Mouse (Mus musculus): ENCODE results near the gene Znhit2. TPM values are rescaled to one million over a fixed set of nuclear protein-coding genes. Genes with fewer than 3 reads are reported as not detected.

Gene Znhit2
- polyA plus RNA-seq, 1 experiment from 2014 or later, result 40.3 TPM

DNA sequence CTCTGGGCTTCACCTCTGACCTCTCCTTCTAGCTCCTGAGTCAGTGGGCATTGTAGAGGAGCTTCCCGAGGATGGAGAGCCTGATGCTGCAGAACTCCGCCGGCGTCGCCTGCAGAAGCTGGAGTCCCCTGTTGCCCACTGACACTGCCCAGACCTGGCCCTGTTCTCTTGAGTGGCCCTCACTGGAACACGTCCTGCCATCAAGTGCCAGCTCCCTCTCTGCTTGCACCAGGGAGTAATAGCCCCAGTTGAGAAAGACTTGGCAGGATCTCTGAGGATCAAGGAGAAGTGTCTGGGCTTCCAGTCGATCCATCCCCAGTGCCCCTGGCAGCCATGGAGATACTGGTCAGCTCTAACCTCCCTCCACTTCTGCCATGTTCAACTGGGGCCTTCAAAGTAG lies 8.5 kb upstream of the Znhit2 start:
- no peak overlapping the region for H3K4me3 ChIP-seq (ENCODE audit: low read depth, low read length)
- H3K36me3 ChIP-seq (ENCODE audit: control insufficient read depth, insufficient read depth, low read length), result peaks cover 32% of the 10 kb centered on the region
- H3K9me3 ChIP-seq (ENCODE audit: control insufficient read depth, low read length), result no peaks in the 10 kb centered on the region
- no peak overlapping the region for H3K9ac ChIP-seq (ENCODE audit: low read length)
- H3K4me2 ChIP-seq (ENCODE audit: low read depth, severe bottlenecking), result no peak overlapping the region
- H3K27ac ChIP-seq (replicated peaks; ENCODE audit: low read depth, low read length), result no peak overlapping the region
- WGBS, result 91% methylated on average over 7 of the region's 7 CpGs
- H3K4me1 ChIP-seq (ENCODE audit: control insufficient read depth, insufficient read depth, low read length), result peaks cover 9% of the 10 kb centered on the region
- DNase-seq (ENCODE audit: low spot score) (no peak), ATAC-seq (ENCODE audit: insufficient number of reproducible peaks, low FRiP score, low TSS enrichment, low read depth) (no peak)
- no peaks in the 10 kb centered on the region for H3K27me3 ChIP-seq (ENCODE audit: control insufficient read depth, insufficient read depth, low read length)

DNA sequence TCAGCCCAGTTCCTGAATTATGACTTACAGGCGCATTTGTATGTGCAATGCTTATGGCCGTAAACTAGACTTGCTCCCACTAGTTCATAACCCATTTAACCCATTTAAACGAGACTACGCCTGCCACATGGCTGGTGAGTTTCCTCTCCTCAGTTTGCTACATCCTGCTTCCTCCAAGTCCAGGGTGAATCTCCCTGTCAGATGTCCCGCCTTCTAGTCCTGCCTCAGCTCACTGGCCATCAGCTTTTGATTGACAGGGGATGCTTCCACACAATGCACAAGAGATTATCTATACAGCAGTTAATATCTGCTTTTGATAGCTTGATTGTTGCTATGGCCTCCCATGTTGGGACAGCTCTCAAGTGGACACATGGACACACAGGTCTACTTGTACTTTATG lies 6.7 kb upstream of the Znhit2 start:
- Histone ChIP-seq H3K9me3 (ENCODE audit: control insufficient read depth, low read length) (no peaks in the 10 kb centered on the region), H3K4me1 (ENCODE audit: control insufficient read depth, insufficient read depth, low read length) (peaks cover 5% of the 10 kb centered on the region; the same call in 1 of the 2 replicates), H3K36me3 (ENCODE audit: control insufficient read depth, insufficient read depth, low read length) (peaks cover 30% of the 10 kb centered on the region), H3K9ac (ENCODE audit: low read length) (no peak overlapping the region), H3K27ac (replicated peaks; ENCODE audit: low read depth, low read length) (no peak overlapping the region), H3K27me3 (ENCODE audit: control insufficient read depth, insufficient read depth, low read length) (no peaks in the 10 kb centered on the region), H3K4me3 (ENCODE audit: low read depth, low read length) (no peak overlapping the region), H3K4me2 (ENCODE audit: low read depth, severe bottlenecking) (no peak overlapping the region)
- DNase-seq (ENCODE audit: low spot score) (no peak), ATAC-seq (ENCODE audit: insufficient number of reproducible peaks, low FRiP score, low TSS enrichment, low read depth) (no peak)
- 94% methylated on average over 5 of the region's 5 CpGs for WGBS

DNA sequence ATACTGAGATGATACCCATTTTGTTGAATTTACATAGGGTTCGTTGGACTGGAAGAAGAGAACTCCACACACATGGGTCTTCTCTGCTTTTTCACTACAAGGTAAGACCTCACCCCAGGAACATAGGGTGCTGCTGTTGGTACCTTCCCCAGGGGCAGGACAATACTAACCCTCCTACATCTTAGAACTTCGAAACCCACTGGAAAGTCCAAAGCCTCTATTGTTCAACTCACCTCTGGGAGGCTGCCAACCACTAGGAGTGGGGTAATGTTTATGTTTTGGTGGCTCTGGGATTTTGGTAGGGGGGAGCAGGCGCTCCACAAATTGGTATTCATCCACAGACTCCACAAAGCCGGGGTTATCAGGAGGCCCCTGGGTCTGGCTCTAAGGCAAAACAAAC lies 4.3 kb upstream of the Znhit2 start:
- no peak for DNase-seq (ENCODE audit: low spot score)
- no peaks in the 10 kb centered on the region for H3K27me3 ChIP-seq (ENCODE audit: control insufficient read depth, insufficient read depth, low read length)
- peak overlapping the region; percentile 83 for H3K4me3 ChIP-seq (ENCODE audit: low read depth, low read length)
- peaks cover 11% of the 10 kb centered on the region; the same call in 1 of the 2 replicates for H3K36me3 ChIP-seq (ENCODE audit: control insufficient read depth, insufficient read depth, low read length)
- 69% methylated on average over 4 of the region's 4 CpGs for WGBS
- peak overlapping the region; percentile 70 for H3K9ac ChIP-seq (ENCODE audit: low read length)
- H3K27ac ChIP-seq (replicated peaks; ENCODE audit: low read depth, low read length), result no peak overlapping the region
- no peak for ATAC-seq (ENCODE audit: insufficient number of reproducible peaks, low FRiP score, low TSS enrichment, low read depth)
- no peaks in the 10 kb centered on the region for H3K9me3 ChIP-seq (ENCODE audit: control insufficient read depth, low read length)
- peaks cover 5% of the 10 kb centered on the region; the same call in 1 of the 2 replicates for H3K4me1 ChIP-seq (ENCODE audit: control insufficient read depth, insufficient read depth, low read length)
- H3K4me2 ChIP-seq (ENCODE audit: low read depth, severe bottlenecking), result peak overlapping the region; percentile 80

DNA sequence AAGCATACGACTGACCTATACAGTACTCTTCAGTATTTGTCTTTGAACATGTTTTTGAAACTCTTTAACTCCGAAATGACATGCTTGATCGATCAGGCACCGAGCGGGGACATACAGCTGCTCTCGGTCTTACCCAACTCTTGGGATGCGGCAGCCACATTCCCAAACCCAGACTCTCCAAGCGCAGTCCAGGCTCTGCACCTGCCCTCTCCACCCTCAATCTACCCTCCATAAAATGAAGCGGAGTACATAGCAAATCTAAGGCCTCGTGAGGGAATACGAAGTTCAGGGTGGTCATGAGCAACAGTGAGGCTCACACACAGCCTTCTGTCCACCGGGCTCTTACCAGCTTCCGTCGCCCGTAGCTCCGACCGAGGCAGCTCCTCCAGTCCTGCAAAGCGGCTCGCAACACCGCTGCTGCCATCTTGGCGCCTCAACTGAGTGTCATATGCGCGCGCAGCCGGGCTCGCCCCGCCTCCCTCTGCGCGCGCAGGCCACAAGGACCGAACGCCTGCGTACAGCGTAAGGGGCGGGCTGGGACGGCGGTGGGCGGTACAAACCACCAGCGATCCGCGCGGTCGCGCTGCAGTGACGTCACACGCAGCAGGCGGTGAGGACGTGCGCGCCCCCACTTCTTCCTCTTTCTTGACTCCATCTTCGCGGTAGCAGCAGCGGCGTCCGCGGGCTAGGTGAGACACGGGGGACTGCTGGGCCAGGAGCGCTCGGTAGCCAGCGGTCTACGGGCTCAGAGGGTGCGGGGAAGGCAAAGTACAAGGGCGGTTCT lies 3.5 kb upstream of the Znhit2 start, which contains the start of the genes Mrpl49 and Fau:
Gene Mrpl49, minus strand, starts transcription at position 473 of the 784 bp plus-strand sequence.
Gene Fau, plus strand, starts transcription at position 532 of the 784 bp plus-strand sequence.
- Histone ChIP-seq H3K9me3 (ENCODE audit: control insufficient read depth, low read length) (no peaks in the 10 kb centered on the region), H3K36me3 (ENCODE audit: control insufficient read depth, insufficient read depth, low read length) (peaks cover 11% of the 10 kb centered on the region; the same call in 1 of the 2 replicates), H3K9ac (ENCODE audit: low read length) (peak within 1 kb of the TSS; percentile 85), H3K27me3 (ENCODE audit: control insufficient read depth, insufficient read depth, low read length) (no peaks in the 10 kb centered on the region), H3K27ac (replicated peaks; ENCODE audit: low read depth, low read length) (peak within 1 kb of the TSS; percentile 45; the same call in 1 of the 2 replicates), H3K4me2 (ENCODE audit: low read depth, severe bottlenecking) (peak within 1 kb of the TSS; percentile 80), H3K4me1 (ENCODE audit: control insufficient read depth, insufficient read depth, low read length) (peaks cover 13% of the 10 kb centered on the region), H3K4me3 (ENCODE audit: low read depth, low read length) (peak within 1 kb of the TSS; percentile 83)
- DNase-seq (ENCODE audit: low spot score) (peak; percentile 99), ATAC-seq (ENCODE audit: insufficient number of reproducible peaks, low FRiP score, low TSS enrichment, low read depth) (peak; percentile 83)
- under 1% methylated on average over 63 of the region's 63 CpGs for WGBS

DNA sequence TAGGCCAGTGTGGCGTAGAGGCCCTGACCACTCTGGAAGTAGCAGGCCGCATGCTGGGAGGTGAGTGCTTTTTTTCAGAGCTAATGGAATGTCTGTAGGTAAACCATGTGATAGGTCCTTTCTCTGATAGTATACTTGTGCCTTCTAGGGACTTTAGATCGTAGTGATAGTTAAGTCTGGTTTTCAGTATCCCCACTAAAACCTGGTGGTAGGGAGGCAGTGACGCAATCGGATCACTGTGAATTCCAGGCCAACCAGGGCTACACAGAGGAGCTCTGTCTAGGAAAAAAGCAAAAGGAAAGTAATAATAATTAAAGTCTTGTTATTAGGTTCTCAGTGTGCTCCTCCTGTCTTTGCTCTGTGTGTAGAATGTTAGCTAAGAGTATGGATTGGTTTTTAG lies 2.5 kb upstream of the Znhit2 start:
- Histone ChIP-seq H3K4me2 (ENCODE audit: low read depth, severe bottlenecking) (peak overlapping the region; percentile 78), H3K4me1 (ENCODE audit: control insufficient read depth, insufficient read depth, low read length) (peaks cover 16% of the 10 kb centered on the region), H3K27me3 (ENCODE audit: control insufficient read depth, insufficient read depth, low read length) (no peaks in the 10 kb centered on the region), H3K4me3 (ENCODE audit: low read depth, low read length) (peak overlapping the region; percentile 83), H3K9me3 (ENCODE audit: control insufficient read depth, low read length) (no peaks in the 10 kb centered on the region), H3K9ac (ENCODE audit: low read length) (peak overlapping the region; percentile 85), H3K36me3 (ENCODE audit: control insufficient read depth, insufficient read depth, low read length) (peaks cover 5% of the 10 kb centered on the region; the same call in 1 of the 2 replicates), H3K27ac (replicated peaks; ENCODE audit: low read depth, low read length) (no peak overlapping the region)
- DNase-seq (ENCODE audit: low spot score) (no peak), ATAC-seq (ENCODE audit: insufficient number of reproducible peaks, low FRiP score, low TSS enrichment, low read depth) (no peak)
- 31% methylated on average over 5 of the region's 5 CpGs for WGBS

DNA sequence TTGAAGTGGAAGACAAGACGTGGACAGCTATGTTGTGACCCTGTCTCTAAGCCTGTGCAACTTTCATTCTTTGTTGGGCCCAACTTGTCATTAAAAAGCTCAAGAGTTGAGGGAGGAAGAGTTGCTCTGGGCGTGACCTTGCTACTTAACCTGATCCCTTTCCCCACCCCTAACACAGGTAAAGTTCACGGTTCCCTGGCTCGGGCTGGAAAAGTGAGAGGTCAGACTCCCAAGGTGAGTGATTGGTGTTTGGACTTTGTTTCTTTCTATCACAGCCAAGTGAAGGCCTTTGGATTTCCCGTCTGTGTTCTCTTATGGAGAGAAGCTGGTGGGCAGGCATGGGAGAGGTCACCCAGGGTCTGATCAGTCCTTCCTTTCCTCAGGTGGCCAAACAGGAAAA lies 2.0 kb upstream of the Znhit2 start:
- H3K4me3 ChIP-seq (ENCODE audit: low read depth, low read length), result peak overlapping the region; percentile 83
- 90% methylated on average over 5 of the region's 5 CpGs for WGBS
- no peaks in the 10 kb centered on the region for H3K9me3 ChIP-seq (ENCODE audit: control insufficient read depth, low read length)
- no peak overlapping the region for H3K9ac ChIP-seq (ENCODE audit: low read length)
- H3K4me1 ChIP-seq (ENCODE audit: control insufficient read depth, insufficient read depth, low read length), result peaks cover 16% of the 10 kb centered on the region
- H3K36me3 ChIP-seq (ENCODE audit: control insufficient read depth, insufficient read depth, low read length), result peaks cover 5% of the 10 kb centered on the region; the same call in 1 of the 2 replicates
- no peak overlapping the region for H3K27ac ChIP-seq (replicated peaks; ENCODE audit: low read depth, low read length)
- H3K27me3 ChIP-seq (ENCODE audit: control insufficient read depth, insufficient read depth, low read length), result no peaks in the 10 kb centered on the region
- DNase-seq (ENCODE audit: low spot score) (no peak), ATAC-seq (ENCODE audit: insufficient number of reproducible peaks, low FRiP score, low TSS enrichment, low read depth) (no peak)
- H3K4me2 ChIP-seq (ENCODE audit: low read depth, severe bottlenecking), result peak overlapping the region; percentile 78

DNA sequence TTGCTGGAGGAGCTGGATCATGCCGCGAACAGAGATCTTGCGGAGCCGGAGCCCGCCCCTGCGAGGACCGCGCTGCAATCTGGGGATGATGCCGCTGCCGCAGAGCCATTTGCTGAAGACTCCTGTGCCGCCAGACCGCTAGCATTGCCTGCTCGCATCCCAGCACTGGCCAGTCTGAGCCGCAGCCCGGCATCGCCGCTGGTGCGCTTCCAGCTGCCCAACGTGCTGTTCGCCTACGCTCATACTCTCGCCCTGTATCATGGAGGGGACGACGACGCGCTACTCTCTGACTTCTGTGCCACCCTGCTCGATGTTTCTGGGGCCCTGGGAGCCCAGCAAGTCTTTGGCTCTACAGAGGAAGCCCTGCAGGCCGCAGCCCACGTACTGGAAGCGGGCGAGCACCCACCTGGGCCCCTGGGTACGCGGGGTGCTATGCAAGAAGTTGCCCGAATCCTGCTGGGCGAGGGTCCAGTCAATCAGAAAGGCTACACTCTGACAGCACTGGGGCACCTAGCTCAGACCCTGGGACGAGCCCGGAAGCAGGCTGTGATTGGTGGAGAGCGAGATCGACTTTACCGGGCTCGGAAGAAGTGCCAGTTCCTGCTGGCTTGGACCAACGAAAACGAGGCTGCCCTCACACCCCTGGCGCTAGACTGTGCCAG lies 780 bp downstream of the Znhit2 start:
- peak overlapping the region; percentile 82 for H3K4me3 ChIP-seq (ENCODE audit: low read depth, low read length)
- peak overlapping the region; percentile 90 for H3K4me2 ChIP-seq (ENCODE audit: low read depth, severe bottlenecking)
- peaks cover 3% of the 10 kb centered on the region; the same call in 1 of the 2 replicates for H3K36me3 ChIP-seq (ENCODE audit: control insufficient read depth, insufficient read depth, low read length)
- peaks cover 18% of the 10 kb centered on the region for H3K4me1 ChIP-seq (ENCODE audit: control insufficient read depth, insufficient read depth, low read length)
- peak overlapping the region; percentile 90 for H3K9ac ChIP-seq (ENCODE audit: low read length)
- no peaks in the 10 kb centered on the region for H3K27me3 ChIP-seq (ENCODE audit: control insufficient read depth, insufficient read depth, low read length)
- peak overlapping the region; percentile 84 for H3K27ac ChIP-seq (replicated peaks; ENCODE audit: low read depth, low read length)
- peak; percentile 48 for DNase-seq (ENCODE audit: low spot score)
- WGBS, result 2% methylated on average over 43 of the region's 44 CpGs
- ATAC-seq (ENCODE audit: insufficient number of reproducible peaks, low FRiP score, low TSS enrichment, low read depth), result no peak
- no peaks in the 10 kb centered on the region for H3K9me3 ChIP-seq (ENCODE audit: control insufficient read depth, low read length)

DNA sequence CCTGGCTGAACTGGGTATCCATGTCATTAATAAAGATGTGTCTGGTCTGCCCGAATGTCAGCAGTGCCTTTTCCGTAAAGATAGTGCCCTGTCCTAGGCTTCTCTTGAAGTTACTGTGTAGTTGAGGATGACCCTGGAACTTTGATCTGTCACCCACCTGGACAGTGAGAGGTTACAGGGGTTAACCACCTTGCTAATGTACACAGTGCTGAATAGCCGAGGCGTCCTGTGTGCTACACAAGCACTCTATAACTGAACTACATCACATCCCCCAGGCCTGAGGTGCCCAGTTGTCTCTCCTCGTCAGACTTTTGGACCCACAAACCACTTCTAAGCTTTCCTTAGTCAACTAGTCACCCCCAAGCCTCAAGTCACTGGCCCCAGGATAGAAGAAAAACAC lies 1.4 kb downstream of the Znhit2 start:
- peak overlapping the region; percentile 90; the same call in 1 of the 2 replicates for H3K9ac ChIP-seq (ENCODE audit: low read length)
- ATAC-seq (ENCODE audit: insufficient number of reproducible peaks, low FRiP score, low TSS enrichment, low read depth), result no peak
- no peak overlapping the region for H3K27ac ChIP-seq (replicated peaks; ENCODE audit: low read depth, low read length)
- DNase-seq (ENCODE audit: low spot score), result no peak
- peak overlapping the region; percentile 90 for H3K4me2 ChIP-seq (ENCODE audit: low read depth, severe bottlenecking)
- H3K4me1 ChIP-seq (ENCODE audit: control insufficient read depth, insufficient read depth, low read length), result peaks cover 19% of the 10 kb centered on the region
- peak overlapping the region; percentile 82 for H3K4me3 ChIP-seq (ENCODE audit: low read depth, low read length)
- H3K36me3 ChIP-seq (ENCODE audit: control insufficient read depth, insufficient read depth, low read length), result peaks cover 3% of the 10 kb centered on the region; the same call in 1 of the 2 replicates
- no peaks in the 10 kb centered on the region for H3K27me3 ChIP-seq (ENCODE audit: control insufficient read depth, insufficient read depth, low read length)
- H3K9me3 ChIP-seq (ENCODE audit: control insufficient read depth, low read length), result no peaks in the 10 kb centered on the region
- 70% methylated on average over 5 of the region's 5 CpGs for WGBS
